In genomic region chr2:145760121-145760520, GRCm38 (mm10) we compare ENCODE assay signal across 26 mouse cellular contexts.
DNase-seq lines count a peak whose midpoint lies in the region; ATAC-seq and TF ChIP-seq lines count a peak whose summit lies in the region.
"Had no signal": no experiment of that assay in that cellular context is flagged by ENCODE, and none has a peak within 500 bp of the region (broad histone marks: within the 10 kb centered on the region; RNA-seq: fewer than 3 reads in every experiment).

No protein-coding gene starts in this region.

- WGBS in embryonic facial prominence, embryonic 14.5 days, result 31% methylated on average over 3 of the region's 3 CpGs
- 59% methylated on average over 3 of the region's 3 CpGs for WGBS in intestine, embryonic 16.5 days
- WGBS in midbrain, embryonic 13.5 days, result 87% methylated on average over 3 of the region's 3 CpGs

- no peaks in the 10 kb centered on the region for H3K9me3 ChIP-seq in embryonic facial prominence, embryonic 14.5 days (ENCODE audit: control insufficient read depth, low read length)
- H3K9me3 ChIP-seq in intestine, embryonic 16.5 days (ENCODE audit: control insufficient read depth, low read length), result no peaks in the 10 kb centered on the region
- H3K9me3 ChIP-seq in midbrain, embryonic 13.5 days, result no peaks in the 10 kb centered on the region
- H3K9me3 ChIP-seq: embryonic facial prominence, embryonic 13.5 days; forebrain, embryonic 15.5 days; heart, embryonic 13.5 days; hindbrain, embryonic 12.5 days had no signal

- no peaks in the 10 kb centered on the region for H3K27me3 ChIP-seq in embryonic facial prominence, embryonic 14.5 days (replicated peaks; ENCODE audit: control insufficient read depth, insufficient read depth, low read length)
- H3K27me3 ChIP-seq in intestine, embryonic 16.5 days (replicated peaks; ENCODE audit: control insufficient read depth, insufficient read depth, low read length), result no peaks in the 10 kb centered on the region
- H3K27me3 ChIP-seq in midbrain, embryonic 13.5 days, result 0 out of 2 replicates have a peak, but pooled peaks cover 8% of the 10 kb centered on the region
- H3K27me3 ChIP-seq: embryonic facial prominence, embryonic 13.5 days; forebrain, embryonic 15.5 days; heart, embryonic 13.5 days; hindbrain, embryonic 12.5 days had no signal

- H3K4me1 ChIP-seq in embryonic facial prominence, embryonic 14.5 days (ENCODE audit: control insufficient read depth, insufficient read depth, low read length), result peaks cover 11% of the 10 kb centered on the region
- H3K4me1 ChIP-seq in intestine, embryonic 16.5 days (ENCODE audit: control insufficient read depth, insufficient read depth, low read length), result no peaks in the 10 kb centered on the region
- H3K4me1 ChIP-seq in midbrain, embryonic 13.5 days (replicated peaks), result no peaks in the 10 kb centered on the region
- H3K4me1 ChIP-seq: forebrain, embryonic 15.5 days; hindbrain, embryonic 12.5 days had no signal

- H3K27ac ChIP-seq in gastrocnemius, adult 2 months, result peak overlapping the region; percentile 68
- no peak overlapping the region for H3K27ac ChIP-seq in embryonic facial prominence, embryonic 14.5 days (replicated peaks; ENCODE audit: low read depth, low read length)
- H3K27ac ChIP-seq in intestine, embryonic 16.5 days (ENCODE audit: low read length), result no peak overlapping the region
- H3K27ac ChIP-seq in midbrain, embryonic 13.5 days, result no peak overlapping the region
- H3K27ac ChIP-seq: embryonic facial prominence, embryonic 13.5 days; forebrain, embryonic 15.5 days; heart, embryonic 13.5 days; hindbrain, embryonic 12.5 days had no signal

- ATAC-seq in embryonic facial prominence, embryonic 14.5 days (ENCODE audit: low read depth), result no peak
- no peak for ATAC-seq in intestine, embryonic 16.5 days
- no peak for ATAC-seq in midbrain, embryonic 13.5 days
- ATAC-seq: CD4-positive, CD25-positive, alpha-beta regulatory T cell, adult 4 months; forebrain, embryonic 15.5 days; hindbrain, embryonic 16.5 days; inflammation-experienced regulatory T-cells, adult 6 months had no signal

- H3K4me2 ChIP-seq in embryonic facial prominence, embryonic 14.5 days (ENCODE audit: low read depth, low read length), result no peak overlapping the region
- H3K4me2 ChIP-seq in intestine, embryonic 16.5 days (ENCODE audit: low read depth, low read length), result no peak overlapping the region
- no peak overlapping the region for H3K4me2 ChIP-seq in midbrain, embryonic 13.5 days (replicated peaks)
- H3K4me2 ChIP-seq: embryonic facial prominence, embryonic 13.5 days; forebrain, embryonic 15.5 days; heart, embryonic 13.5 days; hindbrain, embryonic 12.5 days had no signal

- no peaks in the 10 kb centered on the region for H3K36me3 ChIP-seq in embryonic facial prominence, embryonic 14.5 days (ENCODE audit: control insufficient read depth, insufficient read depth, low read length)
- no peaks in the 10 kb centered on the region for H3K36me3 ChIP-seq in intestine, embryonic 16.5 days (ENCODE audit: control insufficient read depth, insufficient read depth, low read length)
- H3K36me3 ChIP-seq in midbrain, embryonic 13.5 days, result no peaks in the 10 kb centered on the region
- H3K36me3 ChIP-seq: embryonic facial prominence, embryonic 13.5 days; forebrain, embryonic 15.5 days; G1E; heart, embryonic 13.5 days; hindbrain, embryonic 12.5 days had no signal

- TF ChIP-seq CTCF in gastrocnemius, adult 2 months (IDR thresholded peaks at IDR 0.05), result no peak

- H3K9ac ChIP-seq in embryonic facial prominence, embryonic 14.5 days (ENCODE audit: low read depth, low read length), result no peak overlapping the region
- no peak overlapping the region for H3K9ac ChIP-seq in intestine, embryonic 16.5 days (ENCODE audit: low read depth, low read length)
- H3K9ac ChIP-seq in midbrain, embryonic 13.5 days (replicated peaks), result no peak overlapping the region
- H3K9ac ChIP-seq: embryonic facial prominence, embryonic 13.5 days; forebrain, embryonic 15.5 days; heart, embryonic 13.5 days; hindbrain, embryonic 12.5 days had no signal

- H3K4me3 ChIP-seq in gastrocnemius, adult 2 months, result no peak overlapping the region
- H3K4me3 ChIP-seq in embryonic facial prominence, embryonic 14.5 days (ENCODE audit: low read depth, low read length), result no peak overlapping the region
- H3K4me3 ChIP-seq in intestine, embryonic 16.5 days (ENCODE audit: low read length), result no peak overlapping the region
- H3K4me3 ChIP-seq in midbrain, embryonic 13.5 days (replicated peaks), result no peak overlapping the region
- H3K4me3 ChIP-seq: embryonic facial prominence, embryonic 13.5 days; erythroblast, embryonic 14.5 days; forebrain, embryonic 15.5 days; heart, embryonic 13.5 days; hindbrain, embryonic 12.5 days had no signal

- intact Hi-C loops in gastrocnemius, adult 2 months (cut with DNase I), result no loop called here
- intact Hi-C loops in heart, postnatal 25 days (cut with DNase I), result no loop called here

- no peak for DNase-seq in gastrocnemius, adult 2 months
- no peak for DNase-seq in gastrocnemius, postnatal 4 days (ENCODE audit: low spot score in 2 of 2)
- DNase-seq in 3134 (ENCODE audit: extremely low read depth, insufficient read length, low spot score), result peak; percentile 35
- peak; percentile 87 for DNase-seq in Muller cell, postnatal 12 days (ENCODE audit: inconsistent ontology term)
- peak; percentile 29 for DNase-seq in embryonic facial prominence, embryonic 14.5 days (ENCODE audit: low spot score)
- no peak for DNase-seq in heart, postnatal 25 days (ENCODE audit: low spot score)
- DNase-seq: adrenal gland, adult 8-10 months; adrenal gland, postnatal 36 days; B cell, adult 2 months; cerebellum, adult 2 months; cerebellum, postnatal 14 days; embryo, embryonic 11 days; gastrocnemius, postnatal 14 days; heart, postnatal 4 days; kidney, adult 11 months had no signal

Comparison
In these comparisons a context has a peak if more than half of its experiments do, and no peak if none do; other contexts are left out.
1. DNase-seq: peak in 3134 (single experiment), Muller cell, postnatal 12 days (single experiment) and embryonic facial prominence, embryonic 14.5 days (single experiment); none in gastrocnemius, adult 2 months (single experiment), gastrocnemius, postnatal 4 days (0 of 2) and heart, postnatal 25 days (single experiment).